In the genomic region with DNA sequence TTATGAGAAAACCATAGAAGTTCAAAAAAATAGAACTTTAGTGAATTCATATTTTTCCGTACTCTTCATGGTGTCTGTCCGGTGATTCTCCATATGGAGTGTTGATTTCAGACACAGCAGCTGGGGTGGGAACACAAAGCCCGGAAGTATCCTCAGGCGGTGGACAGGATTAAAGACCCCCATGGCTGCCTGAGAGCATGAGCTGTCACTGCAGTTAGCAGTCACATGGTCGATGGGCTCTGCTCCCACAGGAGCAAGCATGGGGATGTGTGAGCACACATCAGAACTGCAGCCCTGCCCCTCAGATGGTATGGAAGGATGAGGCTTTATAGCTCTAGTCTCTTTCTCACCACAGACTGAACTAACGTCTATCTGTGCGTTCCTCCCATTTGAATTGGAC, we compare ENCODE assay signal across 25 mouse cellular contexts.
A peak's percentile ranks its signal among the peaks of the same experiment; 100 is the strongest.
DNase-seq lines count a peak whose midpoint lies in the region; ATAC-seq lines count a peak whose summit lies in the region.
"Had no signal": no experiment of that assay in that cellular context is flagged by ENCODE, and none has a peak within 500 bp of the region (broad histone marks: within the 10 kb centered on the region; RNA-seq: fewer than 3 reads in every experiment).

No protein-coding gene starts in this region.

- H3K9me3 ChIP-seq in hindbrain, embryonic 16.5 days (ENCODE audit: control insufficient read depth, low read length), result no peaks in the 10 kb centered on the region
- H3K9me3 ChIP-seq in hindbrain, embryonic 11.5 days (ENCODE audit: control insufficient read depth, low read length), result no peaks in the 10 kb centered on the region
- H3K9me3 ChIP-seq in midbrain, embryonic 12.5 days, result no peaks in the 10 kb centered on the region
- H3K9me3 ChIP-seq in midbrain, embryonic 16.5 days (replicated peaks; ENCODE audit: control insufficient read depth, low read length, poor library complexity, severe bottlenecking), result no peaks in the 10 kb centered on the region
- H3K9me3 ChIP-seq: embryonic facial prominence, embryonic 15.5 days; G1E; limb, embryonic 13.5 days; megakaryocyte, embryonic 14.5 days had no signal

- peak; percentile 56 to 70 for DNase-seq in cerebellum, postnatal 10 days
- DNase-seq in cerebellum, adult 11 months, result no peak
- DNase-seq in hindbrain, embryonic 11.5 days (ENCODE audit: low spot score), result no peak
- DNase-seq in retina, postnatal 1 day, result peak; percentile 63
- DNase-seq: adrenal gland, postnatal 10 days; cerebellum, adult 11-12 months; cerebellum, adult 9-11 months; gastrocnemius, postnatal 14 days; heart, postnatal 36 days; kidney, postnatal 14 days; lung, postnatal 36 days; right cerebral cortex, postnatal 14 days had no signal

- 66% methylated on average over 7 of the region's 7 CpGs for WGBS in hindbrain, embryonic 16.5 days
- WGBS in hindbrain, embryonic 11.5 days, result 82% methylated on average over 7 of the region's 7 CpGs
- WGBS in midbrain, embryonic 12.5 days, result 66% methylated on average over 7 of the region's 7 CpGs
- 58% methylated on average over 7 of the region's 7 CpGs for WGBS in midbrain, embryonic 16.5 days

- H3K36me3 ChIP-seq in hindbrain, embryonic 16.5 days (ENCODE audit: control insufficient read depth, insufficient read depth, low read length), result no peaks in the 10 kb centered on the region; the same call in 1 of the 2 replicates
- H3K36me3 ChIP-seq in hindbrain, embryonic 11.5 days (ENCODE audit: control insufficient read depth, insufficient read depth, low read length), result no peaks in the 10 kb centered on the region
- no peaks in the 10 kb centered on the region for H3K36me3 ChIP-seq in midbrain, embryonic 12.5 days
- no peaks in the 10 kb centered on the region for H3K36me3 ChIP-seq in midbrain, embryonic 16.5 days (ENCODE audit: control insufficient read depth, insufficient read depth, low read length)
- H3K36me3 ChIP-seq: embryonic facial prominence, embryonic 15.5 days; limb, embryonic 13.5 days had no signal

- H3K9ac ChIP-seq in hindbrain, embryonic 16.5 days (ENCODE audit: low read depth, low read length), result no peak overlapping the region
- no peak overlapping the region for H3K9ac ChIP-seq in hindbrain, embryonic 11.5 days (ENCODE audit: low read depth, low read length)
- H3K9ac ChIP-seq in midbrain, embryonic 12.5 days (replicated peaks), result no peak overlapping the region
- no peak overlapping the region for H3K9ac ChIP-seq in midbrain, embryonic 16.5 days (ENCODE audit: low read depth, low read length)
- H3K9ac ChIP-seq: embryonic facial prominence, embryonic 15.5 days; limb, embryonic 13.5 days had no signal

- ATAC-seq in hindbrain, embryonic 16.5 days, result peak; percentile 74
- no peak for ATAC-seq in hindbrain, embryonic 11.5 days (ENCODE audit: low FRiP score)
- peak; percentile 60; the same call in 1 of the 2 replicates for ATAC-seq in midbrain, embryonic 12.5 days (ENCODE audit: low FRiP score, low read depth)
- no peak for ATAC-seq in midbrain, embryonic 16.5 days
- ATAC-seq in CD4-positive, CD25-positive, alpha-beta regulatory T cell, adult 4 months, result no peak
- ATAC-seq: forebrain, embryonic 14.5 days; intestine, postnatal 0 days; Patski had no signal

- H3K4me2 ChIP-seq in hindbrain, embryonic 16.5 days (ENCODE audit: low read length), result no peak overlapping the region
- no peak overlapping the region for H3K4me2 ChIP-seq in hindbrain, embryonic 11.5 days (replicated peaks; ENCODE audit: low read depth, low read length)
- H3K4me2 ChIP-seq in midbrain, embryonic 12.5 days (replicated peaks), result no peak overlapping the region
- no peak overlapping the region for H3K4me2 ChIP-seq in midbrain, embryonic 16.5 days (ENCODE audit: low read length)
- H3K4me2 ChIP-seq: embryonic facial prominence, embryonic 15.5 days; heart, embryonic 11.5 days; limb, embryonic 13.5 days; liver, embryonic 11.5 days had no signal

- no peaks in the 10 kb centered on the region for H3K27me3 ChIP-seq in hindbrain, embryonic 16.5 days (replicated peaks; ENCODE audit: control insufficient read depth, insufficient read depth, low read length)
- no peaks in the 10 kb centered on the region for H3K27me3 ChIP-seq in hindbrain, embryonic 11.5 days (ENCODE audit: control insufficient read depth, insufficient read depth, low read length)
- no peaks in the 10 kb centered on the region for H3K27me3 ChIP-seq in midbrain, embryonic 12.5 days
- no peaks in the 10 kb centered on the region for H3K27me3 ChIP-seq in midbrain, embryonic 16.5 days (ENCODE audit: control insufficient read depth, insufficient read depth, low read depth, low read length)
- H3K27me3 ChIP-seq: embryonic facial prominence, embryonic 15.5 days; limb, embryonic 13.5 days; megakaryocyte, embryonic 14.5 days; Patski had no signal

- H3K27ac ChIP-seq in hindbrain, embryonic 16.5 days (ENCODE audit: low read depth, low read length), result no peak overlapping the region
- no peak overlapping the region for H3K27ac ChIP-seq in hindbrain, embryonic 11.5 days (ENCODE audit: low read depth, low read length)
- no peak overlapping the region for H3K27ac ChIP-seq in midbrain, embryonic 12.5 days (replicated peaks)
- no peak overlapping the region for H3K27ac ChIP-seq in midbrain, embryonic 16.5 days (ENCODE audit: low read length)
- H3K27ac ChIP-seq: embryonic facial prominence, embryonic 15.5 days; limb, embryonic 13.5 days had no signal

- H3K4me1 ChIP-seq in hindbrain, embryonic 16.5 days (ENCODE audit: control insufficient read depth, insufficient read depth, low read depth, low read length), result no peaks in the 10 kb centered on the region; the same call in 1 of the 2 replicates
- no peaks in the 10 kb centered on the region for H3K4me1 ChIP-seq in hindbrain, embryonic 11.5 days (replicated peaks; ENCODE audit: control insufficient read depth, insufficient read depth, low read length)
- peaks cover 5% of the 10 kb centered on the region; the same call in 1 of the 2 replicates for H3K4me1 ChIP-seq in midbrain, embryonic 12.5 days
- H3K4me1 ChIP-seq in midbrain, embryonic 16.5 days (ENCODE audit: control insufficient read depth, insufficient read depth, low read length), result 0 out of 2 replicates have a peak, but pooled peaks cover 3% of the 10 kb centered on the region
- H3K4me1 ChIP-seq: embryonic facial prominence, embryonic 15.5 days had no signal

- H3K4me3 ChIP-seq in hindbrain, embryonic 16.5 days (ENCODE audit: low read length), result no peak overlapping the region
- H3K4me3 ChIP-seq in hindbrain, embryonic 11.5 days (ENCODE audit: low read depth, low read length), result no peak overlapping the region
- no peak overlapping the region for H3K4me3 ChIP-seq in midbrain, embryonic 12.5 days
- no peak overlapping the region for H3K4me3 ChIP-seq in midbrain, embryonic 16.5 days (ENCODE audit: low read depth, low read length)
- H3K4me3 ChIP-seq: embryonic facial prominence, embryonic 15.5 days; limb, embryonic 13.5 days; megakaryocyte, embryonic 14.5 days had no signal

Comparison
In these comparisons a context has a peak if more than half of its experiments do, and no peak if none do; other contexts are left out.
1. DNase-seq: peak in cerebellum, postnatal 10 days (2 of 2) and retina, postnatal 1 day (single experiment); none in cerebellum, adult 11 months (single experiment) and hindbrain, embryonic 11.5 days (single experiment).
2. ATAC-seq: peak in hindbrain, embryonic 16.5 days (single experiment) and midbrain, embryonic 12.5 days (single experiment); none in hindbrain, embryonic 11.5 days (single experiment), midbrain, embryonic 16.5 days (single experiment) and CD4-positive, CD25-positive, alpha-beta regulatory T cell, adult 4 months (single experiment).